Mouse (Mus musculus) urinary bladder, adult 18-20 months (tissue): ENCODE measurements around the gene Mogs.

ENCODE experiments used
- DNase-seq, 2 experiments: peaks; one replicate each; pipeline ENCODE4 v3.0.0; 2022; ENCODE audit warnings: low spot score in 2 of 2, mixed read lengths in 2 of 2

Mogs gene

DNA sequence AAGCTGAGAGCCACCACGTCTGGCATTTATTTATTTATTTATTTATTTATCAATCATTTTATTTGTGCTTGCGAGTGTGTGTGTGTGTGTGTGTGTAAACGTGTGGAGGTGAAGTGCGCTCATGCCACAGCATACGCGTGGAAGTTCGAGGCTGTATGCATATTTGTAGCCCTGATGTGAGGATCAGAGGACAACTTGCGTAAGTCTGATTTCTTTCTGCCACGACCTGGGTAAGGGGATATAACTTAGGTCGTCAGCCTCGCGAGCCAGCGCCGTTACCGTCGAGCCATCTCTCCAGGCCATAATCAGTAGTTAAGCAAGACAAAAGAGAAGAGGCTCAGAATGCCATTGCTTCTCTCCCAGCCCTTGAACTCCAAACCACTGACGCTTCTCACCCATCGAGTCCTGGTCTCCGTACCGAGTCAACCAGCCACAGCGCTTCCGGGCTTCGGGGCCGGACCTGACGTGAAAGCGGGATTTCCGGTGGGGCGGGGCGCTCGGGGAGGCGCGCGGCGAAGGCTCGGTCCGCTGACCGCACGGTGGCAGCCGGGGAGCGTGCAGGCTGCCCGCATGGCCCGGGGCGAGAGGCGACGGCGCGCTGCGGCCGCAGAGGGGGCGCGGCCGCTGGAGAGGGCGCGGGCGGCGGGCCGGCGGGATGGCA is at the start of gene Mogs:
TSS of gene Mogs (plus strand) at position 486 of the 661 bp plus-strand sequence.
- peak; percentile 93 to 94 for DNase-seq

DNA sequence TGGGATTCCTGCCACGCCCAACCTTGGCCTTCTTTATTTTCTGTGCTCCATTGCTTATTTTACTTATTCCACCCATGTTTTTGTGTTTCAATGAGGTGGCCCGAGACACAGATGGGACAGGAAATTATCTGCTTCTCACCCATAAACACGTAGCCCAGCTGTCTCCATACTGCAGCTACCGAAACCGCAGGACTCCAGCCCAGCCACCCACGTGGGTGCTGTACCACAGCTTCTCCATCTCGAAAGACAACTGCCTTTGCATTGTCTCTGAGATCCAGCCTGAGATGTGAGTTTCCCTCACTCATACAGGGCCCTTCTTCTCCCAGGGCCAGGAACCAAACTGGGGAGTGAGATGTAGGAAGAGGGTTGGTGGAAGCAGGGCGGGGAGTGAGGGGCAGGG is 49.3 kb upstream of the Mogs start:
- DNase-seq, result no peak

DNA sequence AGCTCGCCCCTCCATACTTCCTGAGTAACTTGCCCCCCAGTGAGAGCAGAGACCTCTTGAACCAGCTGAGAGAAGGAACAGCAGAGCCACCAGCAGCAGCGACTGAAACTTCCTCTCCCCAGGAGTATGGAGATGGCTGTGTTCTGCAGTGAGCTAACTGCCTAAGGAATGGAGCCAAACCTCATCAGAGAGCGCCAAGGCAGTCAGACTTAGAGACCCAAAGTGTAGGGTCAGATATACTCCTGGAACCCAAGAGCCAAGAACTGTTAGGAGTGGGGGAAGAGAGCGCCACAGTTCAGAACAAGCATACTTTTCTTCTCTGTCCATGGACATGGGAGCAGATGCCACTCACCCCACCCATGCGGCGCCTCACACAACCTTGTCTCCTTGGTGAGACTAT is 48.9 kb upstream of the Mogs start:
- DNase-seq, result no peak

DNA sequence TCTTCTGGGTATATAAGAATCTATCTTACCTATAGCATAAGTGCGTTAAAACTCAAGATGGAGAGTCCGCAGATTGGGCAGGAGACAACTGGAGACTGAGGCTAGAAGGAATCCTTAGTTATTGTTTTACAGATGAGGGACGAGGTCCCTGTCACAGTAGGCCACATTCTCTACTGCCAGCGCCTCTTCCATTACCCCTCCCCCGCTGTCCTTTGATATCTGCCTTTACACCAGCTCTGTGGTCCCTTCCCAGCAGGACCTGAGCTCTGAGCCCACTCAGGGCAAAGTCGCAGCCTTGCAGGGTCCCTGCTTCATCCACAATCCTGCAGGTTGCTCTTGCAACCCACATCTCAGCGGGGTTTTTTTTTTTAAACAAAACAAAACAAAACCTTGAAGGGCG is 47.1 kb upstream of the Mogs start:
- DNase-seq, result no peak

DNA sequence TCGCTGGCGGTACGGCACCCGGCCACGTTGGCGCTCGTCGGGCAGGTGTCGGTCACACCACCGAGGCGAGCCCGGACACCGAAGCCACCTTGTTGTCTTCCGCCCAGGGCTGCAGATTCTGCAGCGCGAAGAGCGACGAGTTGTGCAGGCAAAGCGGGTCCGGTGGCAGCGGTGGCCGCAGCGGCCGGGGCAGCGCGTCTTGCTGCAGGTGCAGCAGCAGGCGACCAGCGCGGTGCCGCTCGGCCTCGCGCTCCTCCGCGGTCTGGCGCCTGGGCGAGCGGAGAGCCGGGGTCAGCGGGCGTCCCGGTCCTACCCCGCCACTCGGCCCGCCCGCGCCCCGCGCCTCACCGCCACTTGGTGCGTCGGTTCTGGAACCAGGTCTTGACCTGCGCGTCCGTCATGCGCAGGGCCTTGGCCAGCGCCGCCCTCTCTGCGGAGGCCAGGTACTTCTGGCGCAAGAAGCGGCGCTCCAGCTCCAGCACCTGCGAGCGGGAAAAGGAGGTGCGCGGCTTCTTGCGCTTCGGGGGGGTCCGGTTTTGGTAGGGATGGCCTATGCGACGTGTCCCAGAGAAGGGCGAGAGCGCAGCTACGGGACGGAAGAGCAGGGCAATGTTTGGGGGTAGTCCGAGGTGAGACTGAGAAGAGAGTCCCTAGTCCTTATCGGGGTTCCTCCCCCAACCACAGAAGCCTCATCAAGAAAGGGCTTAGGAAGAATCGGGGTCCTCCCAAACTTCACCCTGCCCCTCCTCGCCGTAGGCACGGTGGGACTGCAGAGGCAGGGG is 46.4 kb upstream of the Mogs start:
- DNase-seq, result peak in 1 of 2 experiments; percentile 52

DNA sequence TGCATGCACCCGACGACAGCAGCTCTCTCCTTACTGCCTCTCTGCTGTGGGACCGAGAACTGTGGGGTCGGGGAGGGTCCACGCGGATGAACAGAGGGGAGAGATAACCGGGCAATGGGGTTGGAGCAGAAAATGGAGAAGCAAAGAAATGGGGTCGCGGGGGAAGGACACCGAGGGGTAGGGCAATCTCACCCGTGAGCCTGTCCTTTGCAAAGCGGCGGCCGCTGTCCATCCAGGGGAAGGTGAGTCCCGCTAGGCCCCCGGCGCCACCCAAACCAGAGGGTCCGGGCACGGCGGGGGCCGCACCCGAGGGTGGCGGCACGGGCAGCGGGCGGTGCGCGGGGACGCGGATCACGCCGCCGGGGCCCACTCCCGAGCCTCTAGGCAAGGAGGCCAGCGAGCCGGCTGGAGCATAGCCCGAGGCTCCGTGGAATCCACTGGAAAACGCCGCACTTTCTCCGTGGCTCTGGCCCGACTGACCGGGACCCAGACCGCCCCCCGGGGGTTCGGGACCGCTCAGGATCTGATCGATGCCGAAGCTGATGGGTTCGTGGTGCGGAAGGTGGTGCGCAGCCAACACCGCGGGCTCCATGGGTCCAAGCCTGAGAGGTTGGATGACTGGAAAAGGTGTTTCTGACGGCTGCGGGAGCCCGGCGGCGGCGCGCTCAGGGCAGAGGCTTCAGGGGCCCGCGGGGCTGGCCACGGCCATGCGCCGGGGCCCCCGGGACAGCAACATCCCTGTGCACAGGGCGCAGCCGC is 45.6 kb upstream of the Mogs start:
- peak in 1 of 2 experiments; percentile 21 for DNase-seq

DNA sequence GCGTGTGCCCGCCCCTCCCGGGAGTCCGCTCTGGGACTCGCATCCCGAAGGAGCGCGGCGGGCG is 45.2 kb upstream of the Mogs start, which contains the start of gene Tlx2:
TSS of gene Tlx2 (minus strand) at position 47 of the 64 bp plus-strand sequence.
- DNase-seq, result no peak

DNA sequence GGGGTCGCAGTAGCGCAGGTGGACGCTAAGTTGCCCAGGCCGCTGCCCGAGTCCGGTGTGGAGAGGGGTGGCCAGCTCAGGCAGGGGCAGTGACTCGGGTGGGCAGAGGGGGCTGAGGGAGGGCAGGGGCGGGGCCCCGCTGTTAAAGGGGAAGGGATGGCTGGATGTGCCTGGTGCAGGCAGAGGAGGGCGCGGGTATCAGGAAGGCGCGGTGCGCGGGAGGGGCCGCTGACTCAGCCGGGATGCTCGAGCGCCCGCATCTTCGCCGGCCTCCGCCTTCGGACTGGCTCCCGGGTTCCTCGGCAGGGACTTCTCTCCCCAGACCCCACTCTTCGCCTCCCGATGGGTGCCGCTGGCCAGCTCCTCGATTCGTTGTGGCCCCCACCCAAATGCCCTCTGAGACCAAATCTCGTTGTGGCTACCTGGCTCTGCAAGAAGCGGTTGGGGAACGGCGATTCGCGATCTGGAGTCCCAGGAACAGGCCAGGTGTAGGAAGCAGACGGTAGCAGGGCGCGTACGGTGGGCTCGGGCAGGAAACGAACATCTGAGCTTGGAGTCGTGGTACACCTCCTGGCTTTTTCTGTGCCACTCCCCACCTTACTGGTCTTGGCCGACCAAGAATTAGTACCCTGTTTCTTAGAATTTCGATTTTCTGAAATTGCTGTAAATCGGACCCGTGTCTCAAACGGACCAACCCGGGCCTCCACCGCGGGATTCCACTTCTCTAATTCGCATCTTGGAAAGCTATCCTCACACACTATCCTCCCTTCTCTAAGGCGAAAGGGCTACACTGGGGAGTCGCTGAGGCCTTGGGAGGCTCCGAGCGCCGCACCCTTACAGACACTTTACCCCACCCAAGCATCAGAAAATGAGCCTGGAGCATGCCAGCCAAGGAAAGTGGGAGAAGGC is 44.7 kb upstream of the Mogs start:
- peak in 1 of 2 experiments; percentile 49 for DNase-seq

DNA sequence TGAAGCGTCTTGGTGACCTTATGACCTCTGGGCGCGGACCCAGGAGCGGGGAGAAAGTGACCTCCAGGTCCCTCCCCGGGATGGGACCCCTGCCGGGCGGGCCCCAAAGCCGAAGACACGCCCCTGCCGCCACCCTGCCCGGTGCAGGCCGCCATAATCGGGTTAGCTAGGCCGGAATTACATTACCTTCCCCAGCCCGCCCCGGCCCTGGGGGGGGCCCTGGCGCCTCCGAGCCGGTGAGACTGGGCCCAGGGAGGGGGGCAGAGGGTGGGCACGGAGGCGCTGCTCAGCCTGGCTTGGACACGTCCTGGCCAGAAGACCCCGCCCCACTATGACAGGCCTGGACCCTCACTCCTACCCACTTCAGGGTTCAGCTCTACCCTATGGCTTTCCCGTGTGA is 44.1 kb upstream of the Mogs start:
- DNase-seq, result no peak

DNA sequence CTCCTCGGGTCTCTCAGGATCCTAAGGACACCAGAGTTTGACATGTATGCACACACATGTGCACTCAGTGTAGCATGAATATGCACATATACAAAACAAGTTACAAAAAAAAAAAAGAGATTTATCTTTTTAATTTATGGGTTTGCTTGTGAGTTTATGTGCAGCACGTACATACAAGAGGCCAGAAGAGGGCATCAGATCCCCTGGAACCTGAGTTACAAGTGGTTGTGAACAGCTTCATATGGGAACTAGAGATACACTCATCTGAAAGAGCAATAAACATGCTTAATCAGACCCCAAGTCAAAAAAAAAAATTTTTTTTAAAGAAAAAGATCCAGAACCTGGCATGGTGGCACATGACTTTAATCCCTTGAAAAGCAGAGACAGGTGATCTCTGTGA is 40.3 kb upstream of the Mogs start:
- no peak for DNase-seq

DNA sequence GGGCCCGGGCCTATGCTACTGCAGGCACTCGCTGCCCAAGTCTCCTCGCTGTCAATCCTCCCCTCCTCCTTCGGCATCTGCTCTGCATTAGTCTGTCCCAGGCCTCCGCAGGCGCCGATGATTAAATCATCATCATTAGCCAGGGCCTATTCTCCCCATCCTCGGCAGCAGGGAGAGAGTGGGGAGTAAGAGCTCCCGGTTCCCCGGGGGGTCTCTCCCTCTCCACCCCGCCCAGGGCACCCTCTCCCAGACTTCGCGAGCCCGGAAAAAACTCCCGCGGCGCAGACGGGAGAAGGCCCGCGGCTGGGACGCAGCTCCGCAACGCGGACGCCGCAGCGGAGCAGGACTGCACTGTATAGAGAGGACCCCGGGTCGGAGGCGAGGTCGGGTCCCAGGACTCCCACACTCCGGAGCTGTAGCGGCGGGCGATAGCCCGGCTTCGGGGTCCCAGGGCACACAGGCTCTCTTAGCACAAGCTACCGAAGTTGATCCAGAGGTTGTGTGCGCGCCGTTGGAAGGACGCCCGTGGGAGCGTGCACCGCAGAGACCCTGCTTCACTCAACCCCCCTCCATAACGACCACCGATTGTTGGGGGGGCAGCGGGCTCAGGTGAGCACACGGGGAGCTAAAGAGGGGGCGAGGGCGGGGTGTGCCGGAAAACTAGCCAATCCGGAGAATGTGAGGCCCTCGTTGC is 37.5 kb upstream of the Mogs start, which contains the start of gene Pcgf1:
TSS of gene Pcgf1 (plus strand) at position 240 of the 694 bp plus-strand sequence.
- peak in 1 of 2 experiments; percentile 73 for DNase-seq

DNA sequence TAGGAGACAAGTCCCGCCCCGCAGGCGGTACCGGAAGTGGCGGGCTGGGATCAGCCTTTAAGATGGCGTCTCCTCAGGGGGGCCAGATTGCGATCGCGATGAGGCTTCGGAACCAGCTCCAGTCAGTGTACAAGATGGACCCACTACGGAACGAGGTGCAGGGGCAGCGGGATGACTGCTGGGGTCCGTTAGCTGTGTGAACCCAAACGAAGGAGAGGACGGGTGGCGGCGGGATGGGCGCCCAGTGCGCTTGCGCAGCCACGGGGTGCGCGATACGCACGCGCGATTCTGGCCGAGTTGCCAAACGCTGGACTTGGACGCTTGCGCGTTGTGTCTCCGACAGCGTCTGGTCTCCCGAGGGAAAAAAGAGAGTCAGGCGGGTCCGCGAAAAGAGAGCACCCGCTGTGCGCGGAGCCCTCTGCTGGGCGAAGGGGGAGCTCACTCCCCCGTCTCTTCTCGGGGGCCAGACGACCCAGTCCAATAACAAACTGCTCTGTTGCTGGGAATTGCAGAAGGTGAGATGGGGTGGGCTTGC is 36.9 kb upstream of the Mogs start:
- DNase-seq, result peak; percentile 98 to 100

DNA sequence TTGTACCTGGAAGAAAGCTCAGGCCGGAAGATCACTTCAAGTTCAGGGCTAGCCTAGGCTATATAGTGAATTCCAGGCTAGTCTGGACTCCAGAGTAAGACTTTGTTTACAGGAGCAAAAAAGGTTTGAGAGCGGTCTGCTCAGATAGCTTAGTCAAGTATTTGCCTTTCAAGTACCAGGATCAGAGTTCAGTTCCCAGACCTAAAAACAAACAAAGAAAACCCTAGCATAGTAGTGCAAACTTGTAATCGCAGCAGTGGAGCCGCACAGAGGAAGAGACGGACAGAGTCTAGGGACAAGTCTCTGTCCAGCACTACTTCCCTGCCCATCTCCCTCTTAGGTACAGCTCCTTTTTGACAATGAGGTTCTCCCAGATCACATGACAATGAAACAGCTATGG is 35.1 kb upstream of the Mogs start:
- DNase-seq, result no peak

DNA sequence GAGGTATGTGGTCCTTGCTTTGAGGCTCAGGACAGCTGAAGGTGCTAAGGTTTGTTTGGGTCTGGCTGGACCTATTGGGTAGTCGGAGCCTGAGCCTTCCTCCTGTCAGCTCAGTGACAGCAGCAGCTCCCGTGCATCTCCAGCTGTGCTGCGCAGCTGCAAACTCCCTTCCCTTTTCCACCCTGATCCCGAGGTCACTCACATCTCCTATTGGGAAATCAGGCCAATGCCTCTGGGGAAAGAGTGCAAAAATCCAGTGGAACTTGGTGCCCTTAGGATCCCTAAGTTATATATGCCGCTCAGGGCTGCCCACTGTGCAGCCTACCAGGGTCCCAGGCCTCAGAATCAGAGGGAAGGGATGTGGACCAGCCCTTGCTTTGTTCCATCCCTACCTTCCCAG is 31.8 kb upstream of the Mogs start:
- DNase-seq, result no peak

DNA sequence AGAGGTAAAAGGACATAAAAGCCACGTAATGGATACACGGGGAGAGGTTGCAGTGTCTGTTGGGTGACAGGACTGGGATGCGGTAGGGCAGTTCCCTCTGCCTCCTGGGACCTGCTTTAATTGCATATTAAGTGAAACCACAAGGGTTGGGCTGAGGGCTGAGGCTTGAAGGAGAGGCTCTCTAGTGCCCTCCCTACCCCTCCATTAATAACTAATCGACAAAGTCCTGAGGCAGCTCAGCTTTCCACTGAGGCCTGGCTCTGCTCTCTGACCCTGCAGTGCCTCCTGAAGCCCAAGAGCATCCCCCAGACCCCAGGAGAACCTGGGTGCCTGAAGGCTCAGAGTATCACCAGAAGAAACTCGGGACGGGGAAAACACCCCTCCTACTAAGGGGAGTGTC is 30.8 kb upstream of the Mogs start:
- no peak for DNase-seq

DNA sequence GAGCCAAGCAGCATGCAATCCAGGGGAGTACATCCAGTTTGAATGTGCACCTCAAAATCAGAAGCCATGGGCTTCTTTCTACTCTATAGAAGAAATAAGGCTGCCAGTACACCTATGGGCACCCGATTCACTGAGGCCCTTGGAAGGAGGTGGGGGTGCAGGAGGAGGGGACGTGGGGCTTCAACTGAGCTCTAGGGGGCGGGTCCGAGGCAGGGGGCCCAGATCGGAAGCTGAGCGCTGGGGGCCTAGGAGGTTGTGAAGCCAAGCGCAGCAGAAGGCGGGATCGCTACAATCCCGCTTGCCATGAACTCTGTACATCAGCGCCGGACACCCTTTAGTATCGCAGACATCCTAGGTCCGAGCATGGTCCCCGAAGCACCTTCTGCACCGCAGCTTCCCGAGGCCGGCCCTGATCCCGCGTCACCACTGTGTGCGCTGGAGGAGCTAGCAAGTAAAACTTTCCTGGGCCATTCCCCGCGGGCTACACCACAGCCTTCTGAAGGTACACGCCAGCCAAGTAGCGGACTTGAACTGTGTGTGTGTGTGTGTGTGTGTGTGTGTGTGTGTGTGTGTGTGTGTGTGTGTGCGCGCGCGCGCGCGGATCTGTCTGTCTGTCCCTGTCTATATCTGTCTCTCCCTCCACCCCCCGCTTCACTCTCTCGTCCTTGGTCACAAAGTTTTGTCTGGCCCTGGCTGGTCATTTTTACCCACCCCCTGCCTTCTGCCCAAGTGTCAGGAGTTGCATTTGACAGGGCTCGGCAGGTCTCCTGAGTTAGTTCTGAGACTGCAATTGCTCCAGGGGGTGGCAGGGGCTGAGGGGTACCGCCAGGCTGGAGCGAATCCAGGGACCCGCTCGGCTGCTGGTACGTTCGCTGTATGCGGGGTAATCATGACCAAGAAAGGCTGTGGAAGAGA is 28.9 kb upstream of the Mogs start, which contains the start of gene Lbx2:
TSS of gene Lbx2 (plus strand) at position 247 of the 915 bp plus-strand sequence.
- no peak for DNase-seq

DNA sequence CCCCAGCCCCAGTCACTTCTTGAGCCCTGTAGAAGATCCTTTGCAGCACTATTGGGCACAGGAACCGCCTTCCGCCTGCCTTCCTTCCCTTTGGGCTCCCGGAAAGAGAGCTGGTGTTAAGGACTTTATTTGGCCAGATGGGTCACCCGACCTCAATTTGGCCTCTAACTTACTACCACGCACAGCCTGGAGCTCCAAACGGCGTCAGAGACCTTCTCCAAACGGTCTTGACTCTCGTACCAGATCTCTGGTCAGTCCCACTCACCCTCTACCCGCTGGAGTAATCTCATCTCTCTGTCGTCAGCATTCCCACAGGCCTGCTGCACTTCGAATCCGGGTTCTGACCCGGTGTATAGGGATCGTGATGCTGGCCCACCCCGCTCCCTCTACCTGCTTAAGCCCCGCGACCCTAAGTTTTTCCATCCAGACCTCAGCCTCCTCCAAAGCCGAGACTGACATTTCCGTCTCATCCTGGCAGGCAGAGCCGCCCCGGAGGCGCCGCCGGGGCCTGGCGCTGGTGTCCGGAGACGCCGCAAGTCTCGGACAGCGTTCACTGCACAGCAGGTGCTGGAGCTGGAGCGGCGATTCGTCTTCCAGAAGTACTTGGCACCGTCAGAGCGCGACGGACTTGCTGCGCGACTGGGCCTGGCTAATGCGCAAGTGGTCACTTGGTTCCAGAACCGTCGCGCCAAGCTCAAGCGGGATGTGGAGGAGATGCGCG is 27.9 kb upstream of the Mogs start:
- DNase-seq, result no peak

DNA sequence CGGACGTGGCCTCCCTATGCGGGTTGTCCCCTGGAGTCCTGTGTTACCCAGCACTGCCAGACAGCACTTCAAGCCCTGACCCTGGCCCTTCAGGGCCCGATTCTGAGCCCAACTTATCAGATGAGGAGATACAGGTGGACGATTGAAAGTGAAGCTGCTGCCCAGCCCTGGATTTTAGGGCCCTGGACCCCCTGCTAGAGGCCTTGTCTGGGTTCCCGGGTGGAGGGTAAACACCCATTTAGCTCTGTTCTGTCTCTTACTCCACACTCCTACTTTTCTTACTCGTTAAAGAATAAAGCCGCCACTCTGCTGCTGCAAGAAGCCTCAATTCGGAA is 27.4 kb upstream of the Mogs start:
- no peak for DNase-seq

DNA sequence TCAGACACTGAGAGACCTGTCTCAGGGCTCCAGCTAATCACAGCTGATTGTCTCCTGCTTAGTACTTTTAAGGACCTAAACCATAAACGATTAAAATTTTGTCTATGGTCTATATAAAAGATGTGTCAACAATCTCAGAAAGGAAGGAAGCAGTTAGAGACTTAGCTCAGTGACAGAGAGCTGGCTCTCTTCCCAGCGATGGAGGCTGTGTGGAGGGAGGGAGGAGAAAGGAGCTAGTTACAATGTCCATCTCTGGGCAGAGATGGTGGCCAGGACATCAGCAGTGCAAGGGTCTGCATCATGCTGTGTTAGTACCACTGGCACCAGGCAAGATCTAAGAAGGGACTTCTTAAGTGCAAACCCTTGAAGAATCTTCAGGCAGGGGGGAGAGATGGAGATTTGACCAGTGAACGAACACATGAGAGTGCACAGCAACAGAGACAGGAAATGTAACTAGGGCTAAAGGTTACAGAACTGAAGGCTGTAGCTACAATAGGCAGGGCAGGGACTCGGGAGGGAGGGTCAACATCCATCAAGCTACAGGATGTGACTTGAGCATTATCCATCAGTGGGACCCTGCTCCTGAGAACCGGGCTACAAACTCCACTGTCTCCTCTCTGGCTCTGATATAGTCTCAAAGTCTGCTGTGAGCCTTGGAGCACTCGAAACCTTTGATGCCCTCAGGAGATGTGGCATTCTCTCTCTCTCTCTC is 22.7 kb upstream of the Mogs start:
- DNase-seq, result no peak
